ENCODE assay signal across 9 mouse cellular contexts in genomic region chr3:57815447-57815846, GRCm38 (mm10). TPM values are rescaled to one million over a fixed set of nuclear protein-coding genes. Genes with fewer than 3 reads are reported as not detected.
DNase-seq lines count a peak whose midpoint lies in the region; ATAC-seq and TF ChIP-seq lines count a peak whose summit lies in the region.
"Had no signal": no experiment of that assay in that cellular context is flagged by ENCODE, and none has a peak within 500 bp of the region (broad histone marks: within the 10 kb centered on the region; RNA-seq: fewer than 3 reads in every experiment).

No protein-coding gene starts in this region.

- no peak overlapping the region for H3K9ac ChIP-seq in hindbrain, embryonic 14.5 days
- no peak overlapping the region for H3K9ac ChIP-seq in hindbrain, embryonic 12.5 days
- no peak overlapping the region for H3K9ac ChIP-seq in embryonic facial prominence, embryonic 12.5 days

- TF ChIP-seq CTCF in thymus, adult 2 months (IDR thresholded peaks at IDR 0.05; ENCODE audit: borderline replicate concordance, control insufficient read depth, extremely low read depth, insufficient read depth, low read length, poor library complexity), result no peak

- H3K27ac ChIP-seq in hindbrain, embryonic 14.5 days, result no peak overlapping the region
- H3K27ac ChIP-seq in hindbrain, embryonic 12.5 days, result no peak overlapping the region
- no peak overlapping the region for H3K27ac ChIP-seq in embryonic facial prominence, embryonic 12.5 days
- H3K27ac ChIP-seq in thymus, adult 2 months (ENCODE audit: control insufficient read depth, insufficient read depth, low read length), result no peak overlapping the region

- no peaks in the 10 kb centered on the region for H3K27me3 ChIP-seq in hindbrain, embryonic 14.5 days (ENCODE audit: control insufficient read depth, insufficient read depth, low read length)
- no peaks in the 10 kb centered on the region for H3K27me3 ChIP-seq in hindbrain, embryonic 12.5 days
- no peaks in the 10 kb centered on the region for H3K27me3 ChIP-seq in embryonic facial prominence, embryonic 12.5 days
- H3K27me3 ChIP-seq in thymus, adult 2 months (ENCODE audit: control insufficient read depth, insufficient read depth, low read length), result no peaks in the 10 kb centered on the region

- H3K36me3 ChIP-seq in hindbrain, embryonic 14.5 days (replicated peaks; ENCODE audit: control insufficient read depth, insufficient read depth), result no peaks in the 10 kb centered on the region
- no peaks in the 10 kb centered on the region for H3K36me3 ChIP-seq in hindbrain, embryonic 12.5 days
- H3K36me3 ChIP-seq in embryonic facial prominence, embryonic 12.5 days, result no peaks in the 10 kb centered on the region
- H3K36me3 ChIP-seq in thymus, adult 2 months (ENCODE audit: control insufficient read depth, insufficient read depth, low read length), result no peaks in the 10 kb centered on the region

- no peak for TF ChIP-seq POLR2A in thymus, adult 2 months (IDR thresholded peaks at IDR 0.05; ENCODE audit: control insufficient read depth, extremely low read depth, insufficient read depth, low read length, poor library complexity)

- DNase-seq in hindbrain, embryonic 14.5 days (ENCODE audit: low spot score), result peak; percentile 38
- peak; percentile 4 for DNase-seq in ovary, postnatal 14 days (ENCODE audit: low spot score)
- no peak for DNase-seq in ovary, postnatal 10 days (ENCODE audit: low spot score)
- no peak for DNase-seq in thymus, adult 2 months
- DNase-seq in c-Kit-positive CD71-positive TER-119-positive erythroid progenitor cells, embryonic 14.5 days (ENCODE audit: low spot score), result no peak
- no peak for DNase-seq in right cerebral cortex, adult 18-20 months

- no peak overlapping the region for H3K4me2 ChIP-seq in hindbrain, embryonic 14.5 days (replicated peaks)
- no peak overlapping the region for H3K4me2 ChIP-seq in hindbrain, embryonic 12.5 days (replicated peaks)
- no peak overlapping the region for H3K4me2 ChIP-seq in embryonic facial prominence, embryonic 12.5 days (replicated peaks)

- peak; percentile 62; the same call in 1 of the 2 replicates for ATAC-seq in hindbrain, embryonic 14.5 days (ENCODE audit: low FRiP score)
- no peak for ATAC-seq in hindbrain, embryonic 12.5 days (ENCODE audit: low FRiP score)
- 0 out of 2 replicates have a peak, but pooled peaks have one; percentile 28 for ATAC-seq in embryonic facial prominence, embryonic 12.5 days (ENCODE audit: insufficient number of reproducible peaks, insufficient read depth, low FRiP score, low TSS enrichment)

- no peaks in the 10 kb centered on the region for H3K9me3 ChIP-seq in hindbrain, embryonic 14.5 days (ENCODE audit: control insufficient read depth, low read length)
- H3K9me3 ChIP-seq in hindbrain, embryonic 12.5 days (replicated peaks), result no peaks in the 10 kb centered on the region
- H3K9me3 ChIP-seq in embryonic facial prominence, embryonic 12.5 days, result no peaks in the 10 kb centered on the region

- no peaks in the 10 kb centered on the region for H3K4me1 ChIP-seq in hindbrain, embryonic 14.5 days (replicated peaks; ENCODE audit: control insufficient read depth, insufficient read depth, low read length)
- no peaks in the 10 kb centered on the region for H3K4me1 ChIP-seq in hindbrain, embryonic 12.5 days
- H3K4me1 ChIP-seq in embryonic facial prominence, embryonic 12.5 days, result no peaks in the 10 kb centered on the region
- H3K4me1 ChIP-seq in thymus, adult 2 months (replicated peaks; ENCODE audit: control insufficient read depth, insufficient read depth, low read length), result no peaks in the 10 kb centered on the region

- WGBS in hindbrain, embryonic 14.5 days, result 91% methylated on average over 6 of the region's 6 CpGs
- WGBS in hindbrain, embryonic 12.5 days, result 88% methylated on average over 6 of the region's 6 CpGs
- 83% methylated on average over 6 of the region's 6 CpGs for WGBS in embryonic facial prominence, embryonic 12.5 days
- 95% methylated on average over 6 of the region's 6 CpGs for WGBS in thymus, adult 2 months

- H3K4me3 ChIP-seq in hindbrain, embryonic 14.5 days (replicated peaks; ENCODE audit: low read length), result no peak overlapping the region
- no peak overlapping the region for H3K4me3 ChIP-seq in hindbrain, embryonic 12.5 days
- no peak overlapping the region for H3K4me3 ChIP-seq in embryonic facial prominence, embryonic 12.5 days
- no peak overlapping the region for H3K4me3 ChIP-seq in thymus, adult 2 months (ENCODE audit: control insufficient read depth, insufficient read depth, low read length)
- H3K4me3 ChIP-seq: myocyte had no signal

RNA-seq across cellular contexts. Expression of gene Pfn2, which starts 32.4 kb away (rescaled TPM):
- 736 and 803 TPM in 2 replicates for polyA plus RNA-seq in hindbrain, embryonic 14.5 days (2014; fragmentation: Nextera tagmentation; extraction: Ambion mirVana)
- polyA plus RNA-seq in hindbrain, embryonic 12.5 days (2016; fragmentation: Nextera tagmentation; extraction: Ambion mirVana), result 402 and 407 TPM in 2 replicates
- polyA plus RNA-seq in embryonic facial prominence, embryonic 12.5 days (2016; fragmentation: Nextera tagmentation; extraction: Ambion mirVana), result 198 and 199 TPM in 2 replicates
- 6.4 and 9.6 TPM in 2 replicates for polyA plus RNA-seq in thymus, adult 2 months (2012; rRNA removed)

Comparison
In these comparisons a context has a peak if more than half of its experiments do, and no peak if none do; other contexts are left out.
1. DNase-seq: peak in hindbrain, embryonic 14.5 days (single experiment) and ovary, postnatal 14 days (single experiment); none in ovary, postnatal 10 days (single experiment), thymus, adult 2 months (single experiment), c-Kit-positive CD71-positive TER-119-positive erythroid progenitor cells, embryonic 14.5 days (single experiment) and right cerebral cortex, adult 18-20 months (single experiment).
2. RNA of gene Pfn2, which starts 32.4 kb away (polyA plus RNA-seq): 736 to 803 TPM in hindbrain, embryonic 14.5 days, 402 to 407 TPM in hindbrain, embryonic 12.5 days and 198 to 199 TPM in embryonic facial prominence, embryonic 12.5 days; 6.4 to 9.6 TPM in thymus, adult 2 months; every median in the first group is over 10 times any median in the second.